Comparison of ENCODE assay signal across 14 mouse cellular contexts in genomic region chr10:111558211-111558610, GRCm38 (mm10). TPM values are rescaled to one million over a fixed set of nuclear protein-coding genes. Genes with fewer than 3 reads are reported as not detected.
DNase-seq lines count a peak whose midpoint lies in the region; ATAC-seq and TF ChIP-seq lines count a peak whose summit lies in the region.
"Had no signal": no experiment of that assay in that cellular context is flagged by ENCODE, and none has a peak within 500 bp of the region (broad histone marks: within the 10 kb centered on the region; RNA-seq: fewer than 3 reads in every experiment).

No protein-coding gene starts in this region.

- H3K27ac ChIP-seq in heart, embryonic 14.5 days (replicated peaks in 1 of 2; ENCODE audit: control insufficient read depth in 1 of 2, insufficient read depth in 1 of 2, low read depth in 2 of 2, low read length in 2 of 2): peak overlapping the region; percentile 63 to 67; a peak in 3 of 4 replicates
- no peak overlapping the region for H3K27ac ChIP-seq in liver, embryonic 14.5 days
- H3K27ac ChIP-seq: forebrain, embryonic 12.5 days; hindbrain, embryonic 10.5 days had no signal

- peak overlapping the region; percentile 32; the same call in 1 of the 2 replicates for H3K4me2 ChIP-seq in heart, embryonic 14.5 days (ENCODE audit: low read length)
- H3K4me2 ChIP-seq in liver, embryonic 14.5 days (ENCODE audit: low read depth): no peak overlapping the region
- peak overlapping the region; percentile 54 for H3K4me2 ChIP-seq in myocyte (ENCODE audit: low read depth)
- H3K4me2 ChIP-seq: forebrain, embryonic 12.5 days had no signal

- peaks cover 16 to 20% of the 10 kb centered on the region in 2 experiments for H3K4me1 ChIP-seq in heart, embryonic 14.5 days (ENCODE audit: control insufficient read depth in 2 of 2, insufficient read depth in 2 of 2, low read length in 2 of 2)
- peaks cover 0 to 7% of the 10 kb centered on the region in 2 experiments; a peak in 2 of 4 replicates for H3K4me1 ChIP-seq in liver, embryonic 14.5 days (replicated peaks; ENCODE audit: control insufficient read depth in 2 of 2, insufficient read depth in 2 of 2, low read length in 1 of 2)

- H3K9me3 ChIP-seq in heart, embryonic 14.5 days (ENCODE audit: control insufficient read depth, low read length): no peaks in the 10 kb centered on the region
- no peaks in the 10 kb centered on the region for H3K9me3 ChIP-seq in liver, embryonic 14.5 days (ENCODE audit: control insufficient read depth, low read length)
- H3K9me3 ChIP-seq: forebrain, embryonic 12.5 days; G1E; hindbrain, embryonic 10.5 days had no signal

- 80% methylated on average over 5 of the region's 5 CpGs for WGBS in heart, embryonic 14.5 days
- WGBS in liver, embryonic 14.5 days (ENCODE audit: insufficient replicate concordance): 52% methylated on average over 5 of the region's 5 CpGs

- TF ChIP-seq EP300 in liver, embryonic 14.5 days (IDR thresholded peaks at IDR 0.05; ENCODE audit: low read depth): no peak

- TF ChIP-seq POLR2A in myocyte (IDR thresholded peaks at IDR 0.05; ENCODE audit: insufficient read length, low read depth): no peak

- H3K27me3 ChIP-seq in heart, embryonic 14.5 days (ENCODE audit: control insufficient read depth, insufficient read depth, low read length): no peaks in the 10 kb centered on the region
- H3K27me3 ChIP-seq in liver, embryonic 14.5 days (ENCODE audit: control insufficient read depth, insufficient read depth, low read length): no peaks in the 10 kb centered on the region
- no peaks in the 10 kb centered on the region for H3K27me3 ChIP-seq in myocyte (ENCODE audit: control insufficient read depth, insufficient read depth, insufficient read length)
- H3K27me3 ChIP-seq: forebrain, embryonic 12.5 days had no signal

- DNase-seq in heart, adult 18-20 months: no peak
- DNase-seq in kidney, postnatal 10 days: peak; percentile 24
- no peak for DNase-seq in kidney, postnatal 25 days
- DNase-seq in liver, embryonic 14.5 days (ENCODE audit: low read depth in 3 of 3, low spot score in 3 of 3): no peak
- DNase-seq in urinary bladder, adult 2 months (ENCODE audit: low spot score): no peak
- DNase-seq in thymus, postnatal 14 days: no peak
- DNase-seq: adrenal gland, postnatal 25 days; B cell, adult 2 months; cerebellum, postnatal 36 days had no signal

- no peak for TF ChIP-seq CTCF in liver, embryonic 14.5 days (IDR thresholded peaks at IDR 0.05; ENCODE audit: low read depth)

- no peak overlapping the region for H3K9ac ChIP-seq in heart, embryonic 14.5 days (ENCODE audit: low read length)
- H3K9ac ChIP-seq in liver, embryonic 14.5 days (replicated peaks): no peak overlapping the region
- H3K9ac ChIP-seq: forebrain, embryonic 12.5 days had no signal

- no peak for ATAC-seq in heart, embryonic 14.5 days (ENCODE audit: insufficient number of reproducible peaks, insufficient read depth, low FRiP score, low read depth)
- ATAC-seq in liver, embryonic 14.5 days (ENCODE audit: insufficient read depth): peak; percentile 55; the same call in 1 of the 2 replicates

- no peak overlapping the region for H3K4me3 ChIP-seq in heart, embryonic 14.5 days (ENCODE audit: control insufficient read depth in 1 of 2, insufficient read depth in 1 of 2, low read depth in 1 of 2, low read length in 2 of 2)
- H3K4me3 ChIP-seq in liver, embryonic 14.5 days (ENCODE audit: insufficient read depth in 1 of 2, low read depth in 2 of 2, low read length in 2 of 2): no peak overlapping the region
- H3K4me3 ChIP-seq in myocyte: no peak overlapping the region
- H3K4me3 ChIP-seq: forebrain, embryonic 12.5 days; hindbrain, embryonic 10.5 days had no signal

- no peak overlapping the region for H3ac ChIP-seq in myocyte (ENCODE audit: control insufficient read depth, insufficient read length)

- no peaks in the 10 kb centered on the region for H3K36me3 ChIP-seq in heart, embryonic 14.5 days (ENCODE audit: control insufficient read depth, insufficient read depth, low read length)
- H3K36me3 ChIP-seq in liver, embryonic 14.5 days (replicated peaks; ENCODE audit: control insufficient read depth, insufficient read depth, low read depth): no peaks in the 10 kb centered on the region
- H3K36me3 ChIP-seq in myocyte (ENCODE audit: control insufficient read depth, insufficient read depth): no peaks in the 10 kb centered on the region
- H3K36me3 ChIP-seq: forebrain, embryonic 12.5 days; G1E; hindbrain, embryonic 10.5 days had no signal

- H3K79me2 ChIP-seq in myocyte (ENCODE audit: control insufficient read depth, insufficient read depth): no peaks in the 10 kb centered on the region

TF ChIP-seq in myocyte, 11 proteins besides CTCF, POLR2A, EP300 and RAD21:
- TF ChIP-seq MYOD1 (IDR thresholded peaks at IDR 0.05; ENCODE audit: control insufficient read depth in 1 of 3, insufficient read length in 2 of 3, low read depth in 2 of 3): no peak
- TF ChIP-seq E2F4 (IDR thresholded peaks at IDR 0.05; ENCODE audit: insufficient read depth): no peak
- TF ChIP-seq POLR2AphosphoS2 (IDR thresholded peaks at IDR 0.05; ENCODE audit: insufficient read length, low read depth): no peak
- TF ChIP-seq SRF (IDR thresholded peaks at IDR 0.05; ENCODE audit: control insufficient read depth, insufficient read length, low read depth): no peak
- TF ChIP-seq REST (IDR thresholded peaks at IDR 0.05; ENCODE audit: insufficient read depth, insufficient read length): no peak
- no peak for TF ChIP-seq TCF12 (IDR thresholded peaks at IDR 0.05; ENCODE audit: insufficient read depth, poor library complexity, severe bottlenecking)
- TF ChIP-seq MYOG (IDR thresholded peaks at IDR 0.05; ENCODE audit: control insufficient read depth in 1 of 3, insufficient read depth in 1 of 3, insufficient read length in 2 of 3, low read depth in 2 of 3): no peak
- no peak for TF ChIP-seq MAX (IDR thresholded peaks at IDR 0.05; ENCODE audit: low read depth)
- no peak for TF ChIP-seq USF1 (IDR thresholded peaks at IDR 0.05; ENCODE audit: low read depth)
- no peak for TF ChIP-seq TCF3 (IDR thresholded peaks at IDR 0.05; ENCODE audit: insufficient read length, low read depth)
- no peak for TF ChIP-seq CEBPB (IDR thresholded peaks at IDR 0.05; ENCODE audit: insufficient read depth, poor library complexity, severe bottlenecking)

RNA-seq across cellular contexts. Expression of gene Phlda1, which starts 52.1 kb away (rescaled TPM):
- 19.3 and 23.3 TPM in 2 replicates for polyA plus RNA-seq in heart, embryonic 14.5 days (2014; fragmentation: Nextera tagmentation; extraction: Ambion mirVana)
- total RNA-seq in heart, adult 18-20 months (2021): 10 to 100 TPM in 1 of 2 experiments, 1 to 10 TPM in 1; 9.7 to 18.7 TPM
- 2.1 and 2.8 TPM in 2 replicates for polyA plus RNA-seq in liver, embryonic 14.5 days (2012; rRNA removed)
- 2.8 and 3.9 TPM in 2 replicates for polyA plus RNA-seq in liver, embryonic 14.5 days (2014; fragmentation: Nextera tagmentation; extraction: Ambion mirVana)
- 56.1 TPM for polyA plus RNA-seq in myocyte (2012; fragmentation: generic; extraction: Trizol)
- 64.4 and 71.6 TPM in 2 replicates for polyA plus RNA-seq in urinary bladder, adult 2 months (2012; rRNA removed)
